Mouse (Mus musculus): ENCODE measurements at regions not wholly inside any gene's neighbourhood (a gene's known extent, or its start where the extent isn't known, plus 50 kb on each side); places are given as distances from the start of the nearest gene placed in this dataset.
A peak's percentile ranks its signal among the peaks of the same experiment; 100 is the strongest.

DNA sequence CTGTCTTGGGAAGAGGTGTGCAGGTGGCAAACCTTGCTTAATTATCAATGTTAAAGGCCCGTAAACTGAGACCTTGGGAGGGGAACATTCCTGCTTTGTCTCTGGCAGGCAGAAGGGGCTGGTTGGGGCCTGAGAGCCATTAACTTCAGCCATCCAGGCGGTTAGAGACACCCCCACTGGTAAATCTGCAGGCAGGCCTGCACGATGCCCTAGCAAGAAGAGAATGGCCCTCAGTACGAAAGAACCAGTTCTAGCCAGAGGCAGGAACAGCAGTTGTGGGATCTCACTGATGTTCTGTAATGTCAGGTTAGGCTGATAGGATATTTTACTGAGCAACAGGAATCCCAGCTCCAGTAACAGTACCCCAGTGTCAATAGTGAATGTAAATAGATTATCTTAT lies 70.5 kb downstream of the Apip start:
- peak overlapping the region; percentile 57; the same call in 1 of the 2 replicates for H3K27ac ChIP-seq (ENCODE audit: low read depth, low read length)
- no peak overlapping the region for H3K4me3 ChIP-seq (ENCODE audit: low read depth, low read length)
- no peak for TF ChIP-seq CTCF (IDR thresholded peaks at IDR 0.05; ENCODE audit: low read depth)
- no peak overlapping the region for H3K9ac ChIP-seq (ENCODE audit: low read depth, low read length)
- no peak overlapping the region for H3K4me2 ChIP-seq (replicated peaks; ENCODE audit: low read depth)
- no peaks in the 10 kb centered on the region for H3K27me3 ChIP-seq (replicated peaks; ENCODE audit: control insufficient read depth, insufficient read depth, low read length)
- H3K4me1 ChIP-seq (replicated peaks; ENCODE audit: control insufficient read depth, insufficient read depth, low read length): peaks cover 4% of the 10 kb centered on the region
- peak; percentile 44 for ATAC-seq
- H3K36me3 ChIP-seq (ENCODE audit: control insufficient read depth, insufficient read depth): no peaks in the 10 kb centered on the region
- WGBS: 41% methylated on average over 4 of the region's 4 CpGs
- no peaks in the 10 kb centered on the region for H3K9me3 ChIP-seq (ENCODE audit: control insufficient read depth)

DNA sequence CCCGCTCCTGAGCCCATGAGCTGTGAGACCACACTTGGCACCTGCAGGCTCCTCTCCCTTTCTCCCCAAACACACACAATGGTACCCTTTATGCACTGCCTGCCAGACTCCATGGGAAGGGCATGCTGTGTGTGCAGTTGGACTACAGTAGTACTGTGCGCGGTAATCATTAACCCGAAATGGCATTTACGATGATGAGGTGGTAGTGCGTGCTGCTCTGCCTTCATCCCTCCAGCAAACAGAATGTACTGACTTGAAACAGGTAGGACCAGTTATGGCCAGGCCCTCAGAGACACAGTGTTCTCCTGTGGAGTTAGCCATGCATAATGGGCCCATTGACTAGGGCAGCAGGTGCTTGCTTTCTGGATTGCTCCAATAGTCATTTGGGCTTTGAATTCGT lies 70.9 kb downstream of the Apip start:
- Histone ChIP-seq H3K4me1 (replicated peaks; ENCODE audit: control insufficient read depth, insufficient read depth, low read length) (no peaks in the 10 kb centered on the region; the same call in 1 of the 2 replicates), H3K9ac (ENCODE audit: low read depth, low read length) (no peak overlapping the region), H3K9me3 (ENCODE audit: control insufficient read depth) (no peaks in the 10 kb centered on the region), H3K36me3 (ENCODE audit: control insufficient read depth, insufficient read depth) (no peaks in the 10 kb centered on the region), H3K4me2 (replicated peaks; ENCODE audit: low read depth) (no peak overlapping the region), H3K27ac (ENCODE audit: low read depth, low read length) (peak overlapping the region; percentile 46; the same call in 1 of the 2 replicates), H3K4me3 (ENCODE audit: low read depth, low read length) (no peak overlapping the region), H3K27me3 (replicated peaks; ENCODE audit: control insufficient read depth, insufficient read depth, low read length) (no peaks in the 10 kb centered on the region)
- no peak for TF ChIP-seq CTCF (IDR thresholded peaks at IDR 0.05; ENCODE audit: low read depth)
- ATAC-seq: peak; percentile 98
- WGBS: 45% methylated on average over 7 of the region's 7 CpGs

DNA sequence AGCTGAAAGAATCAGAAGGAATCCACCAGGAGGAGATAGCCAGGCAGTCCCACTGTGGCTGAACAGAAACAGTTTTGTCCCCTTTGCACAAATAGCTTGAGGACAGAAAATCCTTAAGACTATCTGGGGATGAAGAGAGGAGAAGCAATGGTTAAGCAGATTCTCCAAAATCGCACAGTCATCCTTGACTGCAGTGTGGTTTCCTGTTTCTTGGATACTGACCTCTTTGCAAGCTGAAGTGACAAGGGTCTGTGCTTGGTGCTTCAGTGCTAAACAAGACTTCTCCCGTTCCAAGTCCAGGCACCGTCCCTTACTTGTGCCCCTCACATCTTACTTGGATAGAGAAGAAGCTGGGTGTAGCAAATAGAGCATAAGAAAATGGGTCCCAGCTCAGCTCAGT lies 71.6 kb downstream of the Apip start:
- WGBS: 41% methylated on average over 3 of the region's 3 CpGs
- H3K4me3 ChIP-seq (ENCODE audit: low read depth, low read length): no peak overlapping the region
- H3K4me2 ChIP-seq (replicated peaks; ENCODE audit: low read depth): no peak overlapping the region
- no peaks in the 10 kb centered on the region for H3K9me3 ChIP-seq (ENCODE audit: control insufficient read depth)
- ATAC-seq: no peak
- no peak overlapping the region for H3K9ac ChIP-seq (ENCODE audit: low read depth, low read length)
- H3K36me3 ChIP-seq (ENCODE audit: control insufficient read depth, insufficient read depth): no peaks in the 10 kb centered on the region
- H3K4me1 ChIP-seq (replicated peaks; ENCODE audit: control insufficient read depth, insufficient read depth, low read length): no peaks in the 10 kb centered on the region; the same call in 1 of the 2 replicates
- no peaks in the 10 kb centered on the region for H3K27me3 ChIP-seq (replicated peaks; ENCODE audit: control insufficient read depth, insufficient read depth, low read length)
- peak overlapping the region; percentile 46; the same call in 1 of the 2 replicates for H3K27ac ChIP-seq (ENCODE audit: low read depth, low read length)
- no peak for TF ChIP-seq CTCF (IDR thresholded peaks at IDR 0.05; ENCODE audit: low read depth)

DNA sequence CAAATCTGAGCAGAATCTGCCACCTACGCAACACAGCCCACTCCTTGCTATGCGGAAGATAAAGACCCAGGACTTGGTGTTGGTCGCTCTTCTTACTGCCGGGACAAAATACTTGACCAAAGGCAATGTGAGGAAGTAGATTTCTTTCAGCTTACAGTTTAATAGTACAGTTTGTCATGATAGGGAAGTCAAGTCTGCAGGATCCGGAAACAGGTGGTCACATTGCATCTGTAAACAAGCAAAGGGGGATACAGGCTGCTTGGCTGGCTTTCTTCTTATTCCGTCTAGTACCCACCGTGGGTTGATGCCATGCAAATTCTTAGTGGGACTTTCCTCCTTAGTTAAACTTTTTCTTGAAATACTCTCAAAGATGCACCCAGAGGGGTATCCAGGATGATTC lies 72.7 kb downstream of the Apip start:
- no peak for TF ChIP-seq CTCF (IDR thresholded peaks at IDR 0.05; ENCODE audit: low read depth)
- Histone ChIP-seq H3K9ac (ENCODE audit: low read depth, low read length) (no peak overlapping the region), H3K4me1 (replicated peaks; ENCODE audit: control insufficient read depth, insufficient read depth, low read length) (no peaks in the 10 kb centered on the region; the same call in 1 of the 2 replicates), H3K36me3 (ENCODE audit: control insufficient read depth, insufficient read depth) (no peaks in the 10 kb centered on the region), H3K4me2 (replicated peaks; ENCODE audit: low read depth) (no peak overlapping the region), H3K9me3 (ENCODE audit: control insufficient read depth) (no peaks in the 10 kb centered on the region), H3K27me3 (replicated peaks; ENCODE audit: control insufficient read depth, insufficient read depth, low read length) (no peaks in the 10 kb centered on the region), H3K27ac (ENCODE audit: low read depth, low read length) (no peak overlapping the region), H3K4me3 (ENCODE audit: low read depth, low read length) (no peak overlapping the region)
- no peak for ATAC-seq
- 87% methylated on average over 7 of the region's 7 CpGs for WGBS

DNA sequence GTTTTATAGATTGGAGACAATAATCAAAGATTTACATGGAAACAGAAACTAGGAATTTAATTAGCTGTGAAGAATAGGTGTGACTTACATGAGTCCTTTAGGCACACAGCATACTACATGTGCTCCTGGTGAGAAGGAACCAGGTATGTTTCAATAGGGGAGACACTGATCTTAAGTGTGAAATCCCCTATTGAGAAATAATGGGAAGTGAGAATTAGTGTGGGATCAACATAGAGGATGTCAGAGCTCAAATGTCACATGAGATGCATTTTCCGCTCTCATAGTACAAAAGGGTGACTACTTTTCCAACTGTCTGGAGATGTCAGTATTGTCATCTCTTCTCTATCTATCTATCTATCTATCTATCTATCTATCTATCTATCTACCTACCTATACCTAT lies 79.8 kb downstream of the Apip start:
- Histone ChIP-seq H3K9me3 (ENCODE audit: control insufficient read depth) (no peaks in the 10 kb centered on the region), H3K4me2 (replicated peaks; ENCODE audit: low read depth) (no peak overlapping the region), H3K27me3 (replicated peaks; ENCODE audit: control insufficient read depth, insufficient read depth, low read length) (no peaks in the 10 kb centered on the region), H3K36me3 (ENCODE audit: control insufficient read depth, insufficient read depth) (no peaks in the 10 kb centered on the region), H3K4me3 (ENCODE audit: low read depth, low read length) (no peak overlapping the region), H3K27ac (ENCODE audit: low read depth, low read length) (no peak overlapping the region), H3K9ac (ENCODE audit: low read depth, low read length) (no peak overlapping the region), H3K4me1 (replicated peaks; ENCODE audit: control insufficient read depth, insufficient read depth, low read length) (no peaks in the 10 kb centered on the region)
- no peak for TF ChIP-seq CTCF (IDR thresholded peaks at IDR 0.05; ENCODE audit: low read depth)
- WGBS: 96% methylated on average over 1 of the region's 1 CpGs
- ATAC-seq: no peak

DNA sequence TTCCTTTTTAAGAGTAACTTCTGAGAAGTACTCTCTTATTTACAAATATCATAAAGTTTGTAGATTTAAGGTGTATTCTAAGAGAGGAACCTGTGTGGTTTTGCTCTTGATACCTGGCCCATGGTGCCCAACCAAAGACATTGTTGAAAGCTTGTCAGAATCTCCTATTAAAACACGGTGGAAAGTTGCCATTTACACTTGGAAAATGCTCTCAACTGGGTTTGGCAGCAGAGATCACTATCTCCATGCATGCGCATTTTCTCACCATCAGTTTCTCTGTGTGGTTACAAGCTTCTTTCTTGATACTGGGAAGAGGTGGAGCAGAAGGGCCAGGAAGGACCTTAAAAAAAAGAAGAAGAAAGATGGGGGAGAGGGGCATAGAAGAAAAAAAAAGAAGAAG lies 94.3 kb downstream of the Apip start:
- Histone ChIP-seq H3K4me2 (replicated peaks; ENCODE audit: low read depth) (no peak overlapping the region), H3K4me3 (ENCODE audit: low read depth, low read length) (no peak overlapping the region), H3K27ac (ENCODE audit: low read depth, low read length) (no peak overlapping the region), H3K27me3 (replicated peaks; ENCODE audit: control insufficient read depth, insufficient read depth, low read length) (no peaks in the 10 kb centered on the region), H3K9me3 (ENCODE audit: control insufficient read depth) (no peaks in the 10 kb centered on the region), H3K36me3 (ENCODE audit: control insufficient read depth, insufficient read depth) (no peaks in the 10 kb centered on the region), H3K9ac (ENCODE audit: low read depth, low read length) (no peak overlapping the region), H3K4me1 (replicated peaks; ENCODE audit: control insufficient read depth, insufficient read depth, low read length) (no peaks in the 10 kb centered on the region)
- no peak for ATAC-seq
- no peak for TF ChIP-seq CTCF (IDR thresholded peaks at IDR 0.05; ENCODE audit: low read depth)
- 57% methylated on average over 2 of the region's 2 CpGs for WGBS

DNA sequence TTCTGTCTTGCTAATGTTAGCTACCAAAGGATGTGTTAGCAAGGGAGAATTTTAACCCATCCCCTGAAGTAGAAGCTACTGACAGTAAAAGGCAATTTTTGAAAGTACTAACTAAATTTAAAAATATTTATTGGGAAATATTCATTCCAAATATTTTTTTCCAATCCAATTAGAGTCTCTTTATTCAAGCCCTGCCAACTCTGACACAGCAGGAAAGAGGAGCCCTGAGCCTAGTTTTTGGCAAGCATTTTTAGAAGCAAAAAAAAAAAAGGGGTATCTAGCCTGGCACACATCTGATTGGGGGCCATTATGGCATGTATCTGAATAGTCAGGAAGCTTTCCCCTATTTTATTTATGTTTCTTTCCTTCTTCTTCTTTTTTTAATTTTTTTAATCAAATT lies 94.8 kb downstream of the Apip start:
- Histone ChIP-seq H3K27ac (ENCODE audit: low read depth, low read length) (no peak overlapping the region), H3K27me3 (replicated peaks; ENCODE audit: control insufficient read depth, insufficient read depth, low read length) (no peaks in the 10 kb centered on the region), H3K4me1 (replicated peaks; ENCODE audit: control insufficient read depth, insufficient read depth, low read length) (no peaks in the 10 kb centered on the region), H3K4me2 (replicated peaks; ENCODE audit: low read depth) (no peak overlapping the region), H3K9ac (ENCODE audit: low read depth, low read length) (no peak overlapping the region), H3K4me3 (ENCODE audit: low read depth, low read length) (no peak overlapping the region), H3K36me3 (ENCODE audit: control insufficient read depth, insufficient read depth) (no peaks in the 10 kb centered on the region), H3K9me3 (ENCODE audit: control insufficient read depth) (no peaks in the 10 kb centered on the region)
- no peak for TF ChIP-seq CTCF (IDR thresholded peaks at IDR 0.05; ENCODE audit: low read depth)
- ATAC-seq: no peak
